Mouse (Mus musculus) liver, postnatal 0 days (tissue): ENCODE results near the gene Pten.

Source experiments
- CTCF ChIP-seq: sonication (generic); IDR thresholded peaks from 2 replicates; pipeline ENCODE4 v1.5.1; 2016; ENCODE audit warnings: antibody characterized with exemption, low read depth
- EP300 ChIP-seq: IDR thresholded peaks from 2 replicates; pipeline ENCODE4 v1.6.1; 2016; ENCODE audit warnings: antibody characterized with exemption, low read depth, mild to moderate bottlenecking

GRCm38 (mm10) chr19:32757831-32758792 lies 815 bp downstream of the Pten start:
- TF ChIP-seq CTCF (no peak), EP300 (no peak)
